Mouse (Mus musculus) kidney, embryonic 14.5 days (tissue): Measurements from ENCODE around the gene Lin37. TPM values are rescaled to one million over a fixed set of nuclear protein-coding genes. Genes with fewer than 3 reads are reported as not detected.

Experiments
- ATAC-seq: fragments of 200-750 bp; cut with Nextera tagmentation; 2 replicates; pipeline ENCODE4 v1.8.0; 2017; ENCODE audit warnings: moderate number of reproducible peaks, mild to moderate bottlenecking, moderate TSS enrichment, moderate library complexity; ENCODE audit not compliant: low FRiP score, low TSS enrichment
- H3K27ac ChIP-seq: fragments of 300-500 bp; sonication (generic); 2 replicates; pipeline ENCODE4 v1.5.1; 2014; ENCODE audit warnings: low read depth, mild to moderate bottlenecking, low read length, moderate library complexity, mixed read lengths
- H3K27me3 ChIP-seq: fragments of 300-500 bp; sonication (generic); 2 replicates; pipeline ENCODE4 v1.6.1; 2014; ENCODE audit warnings: mild to moderate bottlenecking, low read length; ENCODE audit not compliant: control insufficient read depth, insufficient read depth
- H3K36me3 ChIP-seq: fragments of 300-500 bp; sonication (generic); 2 replicates; pipeline ENCODE4 v1.6.1; 2014; ENCODE audit warnings: low read length, mixed read lengths; ENCODE audit not compliant: control insufficient read depth, insufficient read depth
- H3K4me1 ChIP-seq: fragments of 300-500 bp; sonication (generic); 2 replicates; pipeline ENCODE4 v1.6.1; 2014; ENCODE audit warnings: low read length, mixed read lengths; ENCODE audit not compliant: control insufficient read depth, insufficient read depth
- H3K4me2 ChIP-seq: fragments of 300-500 bp; sonication (generic); replicated peaks from 2 replicates; pipeline ENCODE4 v1.6.1; 2014; ENCODE audit warnings: low read depth, mild to moderate bottlenecking, low read length
- H3K4me3 ChIP-seq: fragments of 300-500 bp; sonication (generic); 2 replicates; pipeline ENCODE4 v1.5.1; 2014; ENCODE audit warnings: mild to moderate bottlenecking, low read length
- H3K9ac ChIP-seq: fragments of 300-500 bp; sonication (generic); 2 replicates; pipeline ENCODE4 v1.6.1; 2014; ENCODE audit warnings: low read depth, mild to moderate bottlenecking, low read length, moderate library complexity
- H3K9me3 ChIP-seq: fragments of 300-500 bp; sonication (generic); 2 replicates; pipeline ENCODE4 v1.6.1; 2016; ENCODE audit warnings: low read length; ENCODE audit not compliant: control insufficient read depth
- WGBS: fragments of 180-500 bp; shearing (Covaris S2); extraction: QIAGEN DNeasy Blood & Tissue Kit; methylation state at CpG from one replicate; pipeline ENCODE4 v1.1.7; 2014; 5-methylcytosine and 5-hydroxymethylcytosine counted together
- polyA plus RNA-seq: library from polyadenylated mRNA; unstranded; fragments of >200 nt; fragmentation: Nextera tagmentation; extraction: Ambion mirVana; gene quantifications from 2 replicates; pipeline ENCODE4 v1.2.1, GENCODE M21; 2014

Lin37 gene
- polyA plus RNA-seq, 1 experiment from 2014 or later, result 38.5 TPM

- H3K9me3 ChIP-seq, result no peaks in the 10 kb centered on the region
- peaks cover 31% of the 10 kb centered on the region for H3K36me3 ChIP-seq
- peak within 1 kb of the TSS; percentile 96 for H3K4me3 ChIP-seq
- H3K27ac ChIP-seq, result peak within 1 kb of the TSS; percentile 89
- H3K4me2 ChIP-seq, result peak within 1 kb of the TSS; percentile 74
- under 1% methylated on average over 54 of the region's 68 CpGs for WGBS
- no peaks in the 10 kb centered on the region for H3K27me3 ChIP-seq
- peaks cover 11% of the 10 kb centered on the region for H3K4me1 ChIP-seq
- ATAC-seq, result peak; percentile 97
- H3K9ac ChIP-seq, result peak within 1 kb of the TSS; percentile 95
Measured at GRCm38 (mm10) chr7:30588676-30589434, 29.2 kb upstream of the Lin37 start, which contains the start of gene Kmt2b. Gene Kmt2b, minus strand, starts transcription at chr7:30588726.

- Histone ChIP-seq H3K9ac (peak overlapping the region; percentile 95), H3K4me1 (peaks cover 11% of the 10 kb centered on the region), H3K9me3 (no peaks in the 10 kb centered on the region), H3K4me3 (peak overlapping the region; percentile 96), H3K36me3 (peaks cover 39% of the 10 kb centered on the region), H3K4me2 (peak overlapping the region; percentile 74), H3K27ac (peak overlapping the region; percentile 89), H3K27me3 (no peaks in the 10 kb centered on the region)
- peak; percentile 38 for ATAC-seq
- WGBS, result under 1% methylated on average over 66 of the region's 67 CpGs
Measured at GRCm38 (mm10) chr7:30587842-30588667, 28.4 kb upstream of the Lin37 start.

- Histone ChIP-seq H3K27ac (no peak overlapping the region), H3K4me2 (no peak overlapping the region), H3K4me3 (peak overlapping the region; percentile 96), H3K9me3 (no peaks in the 10 kb centered on the region), H3K36me3 (peaks cover 54% of the 10 kb centered on the region), H3K4me1 (peaks cover 11% of the 10 kb centered on the region), H3K27me3 (no peaks in the 10 kb centered on the region), H3K9ac (no peak overlapping the region)
- ATAC-seq, result no peak
- WGBS, result 89% methylated on average over 26 of the region's 28 CpGs
Measured at GRCm38 (mm10) chr7:30586455-30587020, 26.9 kb upstream of the Lin37 start.

GRCm38 (mm10) chr7:30585170-30585569 lies 25.5 kb upstream of the Lin37 start:
- Histone ChIP-seq H3K36me3 (peaks cover 66% of the 10 kb centered on the region), H3K4me2 (no peak overlapping the region), H3K27ac (no peak overlapping the region), H3K4me1 (peaks cover 11% of the 10 kb centered on the region), H3K4me3 (no peak overlapping the region), H3K9ac (no peak overlapping the region), H3K27me3 (no peaks in the 10 kb centered on the region), H3K9me3 (no peaks in the 10 kb centered on the region)
- 97% methylated on average over 7 of the region's 7 CpGs for WGBS
- ATAC-seq, result no peak

DNA sequence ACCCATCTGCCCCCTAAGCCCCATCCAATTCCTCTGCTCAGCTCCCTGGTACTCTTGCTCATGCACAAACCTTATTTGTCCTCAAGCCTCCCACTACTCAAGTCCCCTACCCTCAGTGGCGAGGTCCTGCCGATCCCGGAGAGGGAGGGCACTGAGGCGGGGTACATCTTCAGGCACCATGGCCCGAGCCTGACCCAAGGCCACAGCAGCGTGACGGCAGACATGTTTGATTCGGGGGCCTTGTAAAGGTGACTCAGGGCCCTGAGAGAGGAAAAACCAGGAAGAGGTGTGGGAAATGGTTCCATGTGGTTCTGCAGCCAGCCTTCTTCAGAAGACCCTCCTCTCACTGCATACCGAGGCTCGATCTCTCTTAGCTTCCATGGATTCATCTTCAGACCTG lies 24.7 kb upstream of the Lin37 start:
- no peak overlapping the region for H3K4me2 ChIP-seq
- H3K27me3 ChIP-seq, result no peaks in the 10 kb centered on the region
- peaks cover 8% of the 10 kb centered on the region for H3K4me1 ChIP-seq
- no peak for ATAC-seq
- WGBS, result 93% methylated on average over 10 of the region's 10 CpGs
- H3K9ac ChIP-seq, result no peak overlapping the region
- no peaks in the 10 kb centered on the region for H3K9me3 ChIP-seq
- H3K4me3 ChIP-seq, result no peak overlapping the region
- no peak overlapping the region for H3K27ac ChIP-seq
- peaks cover 75% of the 10 kb centered on the region for H3K36me3 ChIP-seq

DNA sequence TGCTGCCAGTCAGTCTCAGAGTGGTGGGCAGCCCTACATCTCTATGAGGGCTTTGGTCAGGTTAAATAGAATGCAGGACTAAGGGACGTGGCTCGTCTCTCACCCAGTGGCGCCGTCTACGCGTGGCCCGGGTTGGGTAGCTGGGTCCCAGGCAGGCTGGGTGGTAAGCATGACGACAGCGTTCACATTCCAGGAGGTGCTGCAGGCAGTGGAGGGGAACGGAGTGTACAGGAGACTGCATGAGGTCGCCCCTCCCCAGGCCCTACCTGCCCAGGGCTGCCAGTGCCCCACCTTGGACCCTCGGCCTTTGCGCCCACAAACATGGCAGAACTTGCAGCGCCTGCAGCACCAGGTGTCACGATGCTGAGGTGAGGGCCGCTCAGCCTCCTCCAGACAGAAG lies 21.9 kb upstream of the Lin37 start:
- 92% methylated on average over 16 of the region's 16 CpGs for WGBS
- Histone ChIP-seq H3K27ac (no peak overlapping the region), H3K27me3 (no peaks in the 10 kb centered on the region), H3K4me3 (no peak overlapping the region), H3K4me2 (no peak overlapping the region), H3K36me3 (peaks cover 98% of the 10 kb centered on the region), H3K9me3 (no peaks in the 10 kb centered on the region), H3K9ac (no peak overlapping the region), H3K4me1 (no peaks in the 10 kb centered on the region)
- ATAC-seq, result no peak

GRCm38 (mm10) chr7:30579950-30580349 lies 20.3 kb upstream of the Lin37 start:
- WGBS, result 97% methylated on average over 8 of the region's 8 CpGs
- H3K27ac ChIP-seq, result no peak overlapping the region

GRCm38 (mm10) chr7:30572969-30573368 lies 13.3 kb upstream of the Lin37 start:
- Histone ChIP-seq H3K4me1 (no peaks in the 10 kb centered on the region), H3K27me3 (no peaks in the 10 kb centered on the region), H3K36me3 (peaks cover 100% of the 10 kb centered on the region), H3K9ac (no peak overlapping the region), H3K4me2 (no peak overlapping the region), H3K9me3 (no peaks in the 10 kb centered on the region), H3K4me3 (no peak overlapping the region), H3K27ac (no peak overlapping the region)
- ATAC-seq, result no peak
- WGBS, result 81% methylated on average over 2 of the region's 2 CpGs

More at GRCm38 (mm10) chr7:30579950-30580349, 20.3 kb upstream of the Lin37 start:
- Histone ChIP-seq H3K36me3 (peaks cover 98% of the 10 kb centered on the region), H3K27me3 (no peaks in the 10 kb centered on the region), H3K4me3 (no peak overlapping the region), H3K9ac (no peak overlapping the region), H3K4me1 (no peaks in the 10 kb centered on the region), H3K4me2 (no peak overlapping the region), H3K9me3 (no peaks in the 10 kb centered on the region)
- ATAC-seq, result no peak
